Mouse (Mus musculus) heart, postnatal 0 days (tissue): Measurements from ENCODE around the gene AL732309.1. TPM values are rescaled to one million over a fixed set of nuclear protein-coding genes. Genes with fewer than 3 reads are reported as not detected.
A peak's percentile ranks its signal among the peaks of the same experiment; 100 is the strongest.

Source experiments
- ATAC-seq: fragments of 200-750 bp; cut with Nextera tagmentation; 2 replicates; pipeline ENCODE4 v1.8.0; 2017; ENCODE audit warnings: low read depth, moderate number of reproducible peaks, moderate library complexity; ENCODE audit not compliant: insufficient read depth
- DNase-seq: peaks from one replicate; pipeline ENCODE4 v3.0.0-alpha.2; 2016; ENCODE audit warnings: low spot score
- H3K27ac ChIP-seq: fragments of 300-500 bp; sonication (generic); 2 replicates; pipeline ENCODE4 v1.5.1; 2014; ENCODE audit warnings: low read depth, mild to moderate bottlenecking
- H3K27me3 ChIP-seq: fragments of 300-500 bp; sonication (generic); 2 replicates; pipeline ENCODE4 v1.6.1; 2014; ENCODE audit warnings: low read length, mixed read lengths; ENCODE audit not compliant: control insufficient read depth, insufficient read depth
- H3K36me3 ChIP-seq: fragments of 300-500 bp; sonication (generic); replicated peaks from 2 replicates; pipeline ENCODE4 v1.6.1; 2014; ENCODE audit warnings: low read length, mixed read lengths; ENCODE audit not compliant: control insufficient read depth, insufficient read depth
- H3K4me1 ChIP-seq: fragments of 300-500 bp; sonication (generic); 2 replicates; pipeline ENCODE4 v1.6.1; 2014; ENCODE audit warnings: antibody characterized with exemption; ENCODE audit not compliant: control insufficient read depth, insufficient read depth
- H3K4me2 ChIP-seq: fragments of 300-500 bp; sonication (generic); 2 replicates; pipeline ENCODE4 v1.6.1; 2014; ENCODE audit warnings: low read depth, mild to moderate bottlenecking, low read length, moderate library complexity
- H3K4me3 ChIP-seq: fragments of 300-500 bp; sonication (generic); 2 replicates; pipeline ENCODE4 v1.5.1; 2014; ENCODE audit warnings: low read depth, low read length
- H3K9ac ChIP-seq: fragments of 300-500 bp; sonication (generic); replicated peaks from 2 replicates; pipeline ENCODE4 v1.6.1; 2014; ENCODE audit warnings: low read depth, low read length, mixed read lengths
- H3K9me3 ChIP-seq: fragments of 300-500 bp; sonication (generic); replicated peaks from 2 replicates; pipeline ENCODE4 v1.6.1; 2016; ENCODE audit warnings: low read length; ENCODE audit not compliant: control insufficient read depth
- CTCF ChIP-seq: IDR thresholded peaks from 2 replicates; pipeline ENCODE4 v1.5.1; 2016; ENCODE audit warnings: antibody characterized with exemption, control low read depth, low read depth
- EP300 ChIP-seq: IDR thresholded peaks from 2 replicates; pipeline ENCODE4 v1.6.1; 2016; ENCODE audit warnings: antibody characterized with exemption, low read depth
- WGBS: fragments of 180-500 bp; shearing (Covaris S2); extraction: QIAGEN DNeasy Blood & Tissue Kit; methylation state at CpG from one replicate; pipeline ENCODE4 v1.1.7; 2014; 5-methylcytosine and 5-hydroxymethylcytosine counted together
- polyA plus RNA-seq: library from polyadenylated mRNA; unstranded; fragments of >200 nt; fragmentation: Nextera tagmentation; extraction: Ambion mirVana; gene quantifications from 2 replicates; pipeline ENCODE4 v1.2.1, GENCODE M21; 2015
- total RNA-seq: library from RNA; depleted of rRNA; stranded (reverse); fragments of >200 nt; gene quantifications from 2 replicates; pipeline ENCODE4 v1.2.3, GENCODE M21; 2014; ENCODE audit warnings: low replicate concordance

The AL732309.1 gene
- total and polyA plus RNA-seq, 2 experiments from 2014 or later: 0.97 to 4.8 TPM

GRCm38 (mm10) chr2:25265897-25266656, 19.4 kb upstream of the AL732309.1 start:
- DNase-seq (no peak), ATAC-seq (no peak)
- peak overlapping the region; percentile 17; the same call in 1 of the 2 replicates for H3K4me2 ChIP-seq
- 0 out of 2 replicates have a peak overlapping the region, but pooled peaks have one; percentile 32 for H3K9ac ChIP-seq
- no peaks in the 10 kb centered on the region for H3K27me3 ChIP-seq
- peaks cover 22% of the 10 kb centered on the region for H3K36me3 ChIP-seq
- no peak for TF ChIP-seq EP300
- H3K27ac ChIP-seq: no peak overlapping the region
- peaks cover 30% of the 10 kb centered on the region for H3K4me1 ChIP-seq
- H3K4me3 ChIP-seq: no peak overlapping the region
- H3K9me3 ChIP-seq: no peaks in the 10 kb centered on the region
- 56% methylated on average over 6 of the region's 6 CpGs for WGBS

GRCm38 (mm10) chr2:25264851-25265250, 18.2 kb upstream of the AL732309.1 start:
- Histone ChIP-seq H3K9ac (no peak overlapping the region), H3K9me3 (no peaks in the 10 kb centered on the region), H3K4me1 (peaks cover 28% of the 10 kb centered on the region), H3K4me3 (no peak overlapping the region), H3K36me3 (peaks cover 13% of the 10 kb centered on the region), H3K4me2 (no peak overlapping the region), H3K27ac (no peak overlapping the region), H3K27me3 (no peaks in the 10 kb centered on the region)
- no peak for ATAC-seq
- WGBS: 65% methylated on average over 3 of the region's 3 CpGs
- no peak for DNase-seq
- no peak for TF ChIP-seq CTCF
- no peak for TF ChIP-seq EP300

- H3K4me3 ChIP-seq: no peak overlapping the region
Measured at GRCm38 (mm10) chr2:25264286-25264660, 17.6 kb upstream of the AL732309.1 start.

GRCm38 (mm10) chr2:25263623-25264285, 17.1 kb upstream of the AL732309.1 start:
- no peaks in the 10 kb centered on the region for H3K27me3 ChIP-seq
- peaks cover 28% of the 10 kb centered on the region for H3K4me1 ChIP-seq
- H3K9me3 ChIP-seq: no peaks in the 10 kb centered on the region
- WGBS: 30% methylated on average over 12 of the region's 12 CpGs
- peaks cover 2% of the 10 kb centered on the region for H3K36me3 ChIP-seq
- peak overlapping the region; percentile 60 for H3K4me3 ChIP-seq
- TF ChIP-seq CTCF: no peak
- TF ChIP-seq EP300: no peak
- peak overlapping the region; percentile 41; the same call in 1 of the 2 replicates for H3K9ac ChIP-seq
- ATAC-seq (no peak), DNase-seq (no peak)
- peak overlapping the region; percentile 90 for H3K4me2 ChIP-seq
- H3K27ac ChIP-seq: no peak overlapping the region

More at GRCm38 (mm10) chr2:25264286-25264660, 17.6 kb upstream of the AL732309.1 start:
- no peak overlapping the region for H3K9ac ChIP-seq
- H3K27ac ChIP-seq: no peak overlapping the region
- H3K4me1 ChIP-seq: peaks cover 28% of the 10 kb centered on the region
- ATAC-seq (no peak), DNase-seq (no peak)
- H3K27me3 ChIP-seq: no peaks in the 10 kb centered on the region
- TF ChIP-seq EP300: no peak
- no peak for TF ChIP-seq CTCF
- 74% methylated on average over 5 of the region's 5 CpGs for WGBS
- peaks cover 7% of the 10 kb centered on the region for H3K36me3 ChIP-seq
- no peak overlapping the region for H3K4me2 ChIP-seq
- H3K9me3 ChIP-seq: no peaks in the 10 kb centered on the region

- H3K27ac ChIP-seq: no peak overlapping the region
- DNase-seq (no peak), ATAC-seq (peak; percentile 13)
- peak overlapping the region; percentile 60 for H3K4me3 ChIP-seq
- peak overlapping the region; percentile 41 for H3K9ac ChIP-seq
- H3K4me2 ChIP-seq: peak overlapping the region; percentile 90
- H3K27me3 ChIP-seq: no peaks in the 10 kb centered on the region
- peaks cover 28% of the 10 kb centered on the region for H3K4me1 ChIP-seq
- H3K9me3 ChIP-seq: no peaks in the 10 kb centered on the region
- no peaks in the 10 kb centered on the region for H3K36me3 ChIP-seq
- TF ChIP-seq CTCF (no peak), EP300 (no peak)
- under 1% methylated on average over 76 of the region's 82 CpGs for WGBS
Measured at GRCm38 (mm10) chr2:25262795-25263622, 16.3 kb upstream of the AL732309.1 start.
